Mouse (Mus musculus) spleen, postnatal 36 days (tissue): Measurements from ENCODE around the gene Cds2.
"Not testable (repeated sequence)": the region's sequence is repeated elsewhere in the genome, so short reads cannot be mapped to it uniquely, and the experiment has no call there.

Source experiments
- DNase-seq, 2 experiments: peaks; one replicate each; pipeline ENCODE4 v3.0.0; 2022; ENCODE audit warnings: low spot score in 2 of 2, mixed read lengths in 1 of 2

The Cds2 gene

GRCm38 (mm10) chr2:132291265-132291664 is 28.3 kb downstream of the Cds2 start:
- DNase-seq, result no peak

DNA sequence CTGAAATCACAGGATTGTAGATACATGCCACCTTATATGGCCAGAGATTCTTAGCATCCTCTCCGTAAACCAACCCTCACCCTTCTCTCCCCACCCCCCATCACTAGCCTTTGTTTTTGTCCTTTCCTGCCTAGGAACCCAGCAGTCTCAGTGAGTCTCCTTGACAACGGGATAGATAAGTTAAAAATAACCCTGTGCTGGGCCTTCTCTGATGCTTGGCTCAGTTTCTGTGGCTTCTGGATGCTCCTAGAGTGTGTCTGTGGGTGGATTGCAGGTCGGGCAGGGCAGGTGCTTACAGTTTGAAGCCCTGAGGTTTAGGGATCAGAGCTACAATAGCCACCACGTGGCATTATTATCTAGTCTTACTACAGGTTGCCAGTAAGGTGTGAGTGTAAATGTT is 29.1 kb downstream of the Cds2 start:
- DNase-seq, result no peak

GRCm38 (mm10) chr2:132293694-132294450 is 30.9 kb downstream of the Cds2 start:
- no peak for DNase-seq

GRCm38 (mm10) chr2:132298250-132298649 is 35.3 kb downstream of the Cds2 start:
- no peak for DNase-seq

GRCm38 (mm10) chr2:132301436-132301835 is 38.5 kb downstream of the Cds2 start:
- no peak for DNase-seq

DNA sequence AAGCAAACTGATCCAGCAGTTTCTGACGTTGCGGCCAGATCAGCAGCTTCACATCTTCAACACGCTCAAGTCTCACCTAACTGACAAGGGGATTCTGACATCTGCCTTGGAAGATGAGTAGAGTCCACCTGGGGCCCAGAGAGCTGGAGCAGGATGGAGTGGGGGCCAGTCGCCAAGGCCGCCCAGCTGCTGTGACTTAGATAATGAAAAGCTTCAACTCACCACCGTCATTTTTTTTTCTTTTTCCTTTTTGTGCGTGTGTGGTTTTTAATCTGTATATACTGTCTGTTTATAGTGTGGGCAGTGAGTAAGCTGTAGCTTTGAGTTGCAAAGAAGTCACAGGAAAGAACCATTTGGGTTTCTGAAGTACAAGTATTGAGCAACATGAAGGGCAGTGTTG is 42.2 kb downstream of the Cds2 start:
- DNase-seq, result no peak

DNA sequence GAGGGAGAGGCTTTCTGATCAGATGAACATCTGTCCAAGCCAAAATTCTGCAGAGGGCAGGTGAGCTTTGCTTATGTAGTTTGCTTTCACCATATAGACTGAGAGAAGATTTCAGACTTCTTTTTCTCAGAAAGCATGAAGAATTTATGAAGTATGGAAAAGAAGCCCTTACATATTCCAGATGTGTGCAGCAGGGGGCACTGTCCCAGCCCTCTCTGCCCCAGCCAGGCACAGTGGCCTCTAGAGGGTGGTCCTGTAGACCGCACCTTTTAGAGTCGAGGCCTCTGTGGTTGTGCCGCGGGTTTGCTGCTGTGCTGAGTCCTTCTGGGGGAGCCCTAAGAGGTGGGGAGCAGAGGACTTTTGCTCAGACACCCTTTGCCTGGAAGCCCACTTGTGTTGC is 43.0 kb downstream of the Cds2 start:
- DNase-seq, result no peak

- DNase-seq, result no peak
Measured at GRCm38 (mm10) chr2:132307213-132307843, 44.4 kb downstream of the Cds2 start.

DNA sequence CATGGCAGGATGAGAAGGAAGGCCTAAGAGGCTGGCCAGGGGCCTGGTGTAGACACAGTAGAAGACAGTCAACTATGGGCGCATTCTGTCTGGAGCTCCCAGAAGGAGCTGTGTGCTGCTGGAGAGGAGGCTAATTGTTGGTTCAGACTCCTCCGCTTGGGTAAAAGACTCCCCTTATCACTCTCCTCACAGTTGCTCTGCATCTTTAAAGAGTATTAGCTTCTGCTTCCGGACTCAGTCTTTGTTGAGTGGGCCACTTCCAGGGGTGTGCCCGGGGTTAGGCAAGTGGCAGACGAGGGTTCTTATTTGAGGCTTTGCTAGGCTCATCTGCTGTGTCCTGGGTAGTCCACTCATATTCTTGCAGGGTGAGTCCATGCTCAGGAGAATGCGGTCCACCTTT is 45.9 kb downstream of the Cds2 start:
- DNase-seq, result no peak

GRCm38 (mm10) chr2:132309398-132309930 is 46.5 kb downstream of the Cds2 start:
- no peak for DNase-seq

DNA sequence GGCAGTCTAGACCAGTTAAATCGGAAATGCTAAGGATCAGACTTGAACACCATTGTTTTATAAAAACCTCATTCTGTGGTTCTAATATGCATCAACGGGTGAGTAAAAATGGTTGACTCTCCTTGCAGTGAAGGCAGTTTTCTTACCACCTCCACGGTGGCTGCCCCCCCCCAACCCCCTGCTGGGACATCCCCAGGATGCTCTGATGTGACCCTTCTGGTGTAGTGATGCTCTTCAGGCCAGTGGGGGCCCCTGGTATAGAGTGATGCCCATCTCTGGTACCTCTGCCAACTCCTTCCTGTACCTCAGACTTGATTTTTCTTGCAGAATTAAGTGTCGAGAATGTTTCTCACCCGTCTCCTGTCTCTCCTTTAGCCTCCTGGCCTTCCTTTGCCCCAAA is 49.7 kb downstream of the Cds2 start:
- no peak for DNase-seq

- DNase-seq, result no peak
Measured at GRCm38 (mm10) chr2:132313568-132313967, 50.6 kb downstream of the Cds2 start.

DNA sequence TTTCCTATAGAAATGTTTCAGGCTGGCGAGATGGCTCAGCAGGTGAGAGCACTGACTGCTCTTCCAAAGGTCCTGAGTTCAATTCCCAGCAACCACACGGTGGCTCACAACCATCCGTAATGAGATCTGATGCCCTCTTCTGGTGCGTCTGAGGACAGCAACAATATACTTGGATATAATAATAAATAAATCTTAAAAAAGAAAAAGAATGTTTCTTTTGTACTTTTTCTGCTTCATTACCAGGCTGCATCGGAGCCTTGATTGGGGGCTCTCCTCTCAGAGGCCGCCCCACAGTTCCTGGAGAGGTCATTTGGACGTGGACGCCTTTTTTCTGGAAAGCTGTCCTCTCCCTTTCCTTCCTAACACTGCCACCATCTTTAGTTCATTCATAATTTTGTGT is 51.1 kb downstream of the Cds2 start:
- not testable (repeated sequence) for DNase-seq

- peak; percentile 37 to 51 for DNase-seq
Measured at GRCm38 (mm10) chr2:132316041-132316808, 53.3 kb downstream of the Cds2 start.

GRCm38 (mm10) chr2:132317178-132317577 is 54.2 kb downstream of the Cds2 start:
- DNase-seq, result no peak

GRCm38 (mm10) chr2:132320516-132320915 is 57.6 kb downstream of the Cds2 start:
- DNase-seq, result no peak

GRCm38 (mm10) chr2:132323541-132323940 is 60.6 kb downstream of the Cds2 start:
- DNase-seq, result no peak

- no peak for DNase-seq
Measured at GRCm38 (mm10) chr2:132337202-132337601, 74.3 kb downstream of the Cds2 start.

- no peak for DNase-seq
Measured at GRCm38 (mm10) chr2:132340350-132340749, 77.4 kb downstream of the Cds2 start.

DNA sequence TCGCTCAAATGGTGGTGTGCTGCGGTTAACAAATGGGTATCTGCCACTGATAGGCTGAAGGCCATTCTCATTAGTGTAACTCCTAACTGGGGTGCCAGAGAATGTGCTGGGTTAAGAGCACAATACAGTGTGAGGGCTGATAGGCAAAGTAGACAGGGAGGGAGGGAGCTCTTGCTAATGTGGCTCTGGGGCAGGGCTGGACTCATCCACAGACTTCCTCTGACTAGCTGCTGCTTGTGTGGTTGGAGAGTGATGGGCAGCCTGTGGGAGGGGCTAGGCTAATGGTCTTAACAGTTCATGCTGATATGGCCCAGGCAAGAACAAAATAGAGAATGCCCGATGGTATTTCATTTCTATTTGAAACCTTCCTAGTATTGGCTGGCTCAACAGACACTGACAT is 78.3 kb downstream of the Cds2 start:
- no peak for DNase-seq

DNA sequence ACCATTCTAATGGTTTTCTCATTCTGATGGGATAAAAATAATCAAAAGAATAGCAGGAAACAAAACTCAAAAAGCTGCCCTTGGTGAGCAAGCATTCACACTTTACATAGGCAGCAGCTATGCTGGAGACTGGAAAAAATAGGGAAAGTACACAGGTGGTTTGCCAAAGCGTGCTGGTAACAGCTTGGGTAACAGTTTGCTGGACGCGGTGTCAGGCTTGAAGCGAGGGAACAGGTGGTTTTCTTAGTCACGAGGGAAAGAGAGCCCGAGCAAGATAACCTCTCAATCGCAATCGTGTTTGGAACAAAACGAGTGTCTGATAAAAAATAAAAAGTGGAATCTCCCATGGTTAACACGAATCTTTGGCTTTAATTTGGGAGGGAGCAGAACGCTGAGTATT is 80.9 kb downstream of the Cds2 start:
- no peak for DNase-seq
